Mouse (Mus musculus): Measurements from ENCODE around the gene Tbcb.

DNA sequence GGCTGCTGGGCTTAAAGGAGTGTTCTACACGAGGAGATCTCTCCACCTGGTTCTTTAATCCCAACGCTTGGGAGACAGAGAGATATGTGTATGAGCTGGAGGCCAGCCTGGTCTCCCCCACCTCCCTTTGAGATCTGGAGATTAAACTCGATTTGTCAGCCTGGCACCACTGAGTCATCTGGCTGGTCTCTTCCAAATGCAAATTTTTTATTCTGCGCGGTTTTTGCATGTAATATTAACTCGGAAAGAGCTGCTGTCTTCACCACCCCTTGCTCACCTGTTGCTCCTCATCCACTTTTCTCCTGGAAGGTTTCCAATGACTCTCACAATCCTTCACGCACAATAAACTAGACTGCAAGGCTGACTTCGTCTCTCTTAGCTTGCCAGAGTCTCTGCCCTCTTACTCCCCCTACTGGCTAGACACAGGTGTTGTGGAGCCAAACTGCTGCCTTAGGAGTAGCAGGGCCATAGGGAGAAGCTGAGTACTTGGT is 33.5 kb downstream of the Tbcb start, which contains the start of gene Capns1:
- TF ChIP-seq CTCF (IDR thresholded peaks at IDR 0.05; ENCODE audit: low read depth, low read length) (peak; percentile 84), POLR2A (IDR thresholded peaks at IDR 0.05; ENCODE audit: insufficient read depth, low read length) (no peak), EP300 (IDR thresholded peaks at IDR 0.05; ENCODE audit: insufficient read depth, low read depth, low read length) (peak; percentile 72; the same call in 1 of the 2 replicates)

All from ES-Bruce4 (cell line).